Mouse (Mus musculus): ENCODE measurements around the gene Fam162a. TPM values are rescaled to one million over a fixed set of nuclear protein-coding genes. Genes with fewer than 3 reads are reported as not detected.
A peak's percentile ranks its signal among the peaks of the same experiment; 100 is the strongest.
"Not testable (repeated sequence)": the region's sequence is repeated elsewhere in the genome, so short reads cannot be mapped to it uniquely, and the experiment has no call there.

Gene Fam162a
- polyA plus RNA-seq (2015; fragmentation: Nextera tagmentation; extraction: Ambion mirVana): 146 and 193 TPM in 2 replicates

DNA sequence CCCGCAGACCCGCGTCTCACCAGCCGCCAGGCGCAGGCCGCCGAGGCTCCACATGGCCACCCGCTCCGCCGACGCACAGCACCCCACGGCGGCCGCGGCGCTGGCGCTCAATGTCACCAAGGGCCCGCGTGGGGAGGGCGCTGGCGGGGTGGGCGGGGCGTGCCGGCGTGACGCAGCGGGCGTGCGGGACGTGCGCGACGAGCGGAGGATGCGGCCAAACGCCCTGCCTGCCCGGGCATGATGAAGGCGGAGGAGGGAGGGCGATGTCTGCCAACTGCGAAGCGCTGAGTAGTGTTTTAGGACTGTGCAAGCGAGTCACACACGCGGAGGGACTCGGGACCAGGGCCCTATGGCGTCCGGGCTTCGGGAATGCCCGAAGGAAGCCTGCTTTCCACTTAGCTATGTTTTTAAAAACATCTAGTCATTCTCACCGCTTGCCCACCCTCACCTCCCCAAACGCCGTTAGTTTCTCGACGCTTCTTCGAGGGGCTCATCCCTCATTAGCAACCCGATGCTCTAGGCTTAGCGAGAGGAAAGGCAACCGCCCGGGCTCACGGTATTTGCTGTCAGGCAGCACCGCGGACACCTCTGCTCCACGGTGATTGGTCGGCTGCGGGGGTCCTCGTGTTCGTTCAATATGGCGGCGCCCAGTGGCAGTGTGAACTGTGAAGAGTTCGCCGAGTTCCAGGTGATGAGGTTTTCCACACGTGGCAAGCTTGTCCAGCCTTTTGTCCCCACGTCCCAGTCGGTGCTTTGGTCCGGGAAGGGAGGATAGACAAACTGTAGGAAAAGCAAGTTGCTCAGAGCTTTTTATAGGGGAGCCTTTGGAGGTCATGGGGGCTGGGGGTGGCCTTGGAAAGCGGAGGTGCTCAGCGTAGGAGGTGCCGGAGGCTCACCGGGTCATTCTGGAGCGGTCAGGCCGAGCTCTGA lies at the start of gene Fam162a, which contains the start of gene Ccdc58:
Fam162a (minus strand) TSS at position 145 of the 930 bp plus-strand sequence.
Ccdc58 (plus strand) TSS at position 236 of the 930 bp plus-strand sequence.
- Histone ChIP-seq H3K4me2 (peak within 1 kb of the TSS; percentile 85), H3K27me3 (replicated peaks) (no peaks in the 10 kb centered on the region), H3K9ac (replicated peaks) (peak within 1 kb of the TSS; percentile 89), H3K4me3 (replicated peaks) (peak within 1 kb of the TSS; percentile 86), H3K36me3 (no peaks in the 10 kb centered on the region), H3K4me1 (peaks cover 27% of the 10 kb centered on the region), H3K27ac (replicated peaks) (peak within 1 kb of the TSS; percentile 100), H3K9me3 (replicated peaks) (no peaks in the 10 kb centered on the region)
- WGBS: under 1% methylated on average over 78 of the region's 81 CpGs
- peak; percentile 98 for ATAC-seq (ENCODE audit: low FRiP score)

DNA sequence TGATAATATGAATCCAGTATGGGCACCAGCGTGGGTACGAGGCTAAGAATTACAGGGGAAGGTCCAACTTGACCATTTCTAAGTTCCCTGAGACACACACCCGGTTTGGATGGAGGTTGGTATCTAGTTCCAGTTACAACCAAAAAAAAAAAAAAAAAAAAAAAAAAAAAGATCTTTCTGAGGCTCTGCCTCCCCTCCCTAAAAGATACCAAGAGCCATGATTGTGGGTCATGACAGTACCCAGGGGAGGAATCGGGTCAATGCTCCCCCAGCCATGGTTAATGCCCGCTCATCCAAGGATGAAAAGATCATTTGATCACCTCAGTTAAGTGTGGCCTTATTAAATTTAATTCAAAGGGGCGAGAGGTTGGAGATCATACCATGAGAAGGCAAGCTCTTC lies 44.4 kb upstream of the Fam162a start:
- not testable (repeated sequence) for H3K4me1 ChIP-seq; H3K27ac ChIP-seq (replicated peaks); ATAC-seq (ENCODE audit: low FRiP score); H3K9ac ChIP-seq (replicated peaks); H3K4me2 ChIP-seq; H3K4me3 ChIP-seq (replicated peaks); H3K36me3 ChIP-seq; H3K9me3 ChIP-seq (replicated peaks); H3K27me3 ChIP-seq (replicated peaks)
- WGBS: 92% methylated on average over 6 of the region's 6 CpGs

- not testable (repeated sequence) for H3K27ac ChIP-seq (replicated peaks); ATAC-seq (ENCODE audit: low FRiP score); H3K4me3 ChIP-seq (replicated peaks); H3K36me3 ChIP-seq; H3K4me1 ChIP-seq; H3K9me3 ChIP-seq (replicated peaks); H3K27me3 ChIP-seq (replicated peaks); H3K4me2 ChIP-seq; H3K9ac ChIP-seq (replicated peaks)
Observed at GRCm38 (mm10) chr16:36111486-36111885, 40.1 kb upstream of the Fam162a start.

- H3K36me3 ChIP-seq: no peaks in the 10 kb centered on the region
- no peaks in the 10 kb centered on the region for H3K4me1 ChIP-seq
- WGBS: 80% methylated on average over 1 of the region's 1 CpGs
- no peak overlapping the region for H3K27ac ChIP-seq (replicated peaks)
- H3K9me3 ChIP-seq (replicated peaks): peaks cover 5% of the 10 kb centered on the region; the same call in 1 of the 2 replicates
- H3K4me3 ChIP-seq (replicated peaks): no peak overlapping the region
- no peaks in the 10 kb centered on the region for H3K27me3 ChIP-seq (replicated peaks)
- H3K4me2 ChIP-seq: no peak overlapping the region
- H3K9ac ChIP-seq (replicated peaks): no peak overlapping the region
- ATAC-seq (ENCODE audit: low FRiP score): no peak
Observed at GRCm38 (mm10) chr16:36102211-36102610, 30.8 kb upstream of the Fam162a start.

- no peak overlapping the region for H3K9ac ChIP-seq (replicated peaks)
- H3K4me1 ChIP-seq: no peaks in the 10 kb centered on the region
- H3K36me3 ChIP-seq: no peaks in the 10 kb centered on the region
- no peak overlapping the region for H3K27ac ChIP-seq (replicated peaks)
- H3K4me2 ChIP-seq: no peak overlapping the region
- WGBS: 100% methylated on average over 1 of the region's 1 CpGs
- no peaks in the 10 kb centered on the region for H3K27me3 ChIP-seq (replicated peaks)
- H3K9me3 ChIP-seq (replicated peaks): peaks cover 5% of the 10 kb centered on the region; the same call in 1 of the 2 replicates
- ATAC-seq (ENCODE audit: low FRiP score): no peak
- H3K4me3 ChIP-seq (replicated peaks): no peak overlapping the region
Observed at GRCm38 (mm10) chr16:36101526-36101925, 30.1 kb upstream of the Fam162a start.

GRCm38 (mm10) chr16:36097813-36098499 lies 26.6 kb upstream of the Fam162a start:
- not testable (repeated sequence) for H3K27ac ChIP-seq (replicated peaks); ATAC-seq (ENCODE audit: low FRiP score); H3K4me1 ChIP-seq; H3K27me3 ChIP-seq (replicated peaks); H3K36me3 ChIP-seq; H3K4me3 ChIP-seq (replicated peaks); H3K9me3 ChIP-seq (replicated peaks); H3K9ac ChIP-seq (replicated peaks); H3K4me2 ChIP-seq
- WGBS: 95% methylated on average over 12 of the region's 12 CpGs

DNA sequence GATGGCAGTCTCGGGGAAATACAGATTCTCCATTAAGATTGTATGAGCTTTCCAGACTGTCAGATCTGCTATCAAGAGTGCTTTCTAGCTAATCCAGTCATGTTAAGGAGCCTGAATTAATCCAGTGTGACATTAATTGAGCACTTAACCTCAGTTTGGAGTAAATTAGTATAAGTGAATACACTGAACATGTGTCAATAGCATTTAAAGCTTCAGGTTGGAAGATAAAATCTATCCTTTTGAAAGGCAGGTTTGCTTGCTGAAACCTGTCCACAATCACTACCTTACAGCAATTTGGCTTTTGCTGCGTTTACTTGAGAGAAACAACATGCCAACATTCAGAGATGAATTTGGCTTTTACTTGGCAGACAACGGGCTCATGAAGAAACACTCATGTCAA lies 22.7 kb upstream of the Fam162a start:
- no peaks in the 10 kb centered on the region for H3K9me3 ChIP-seq (replicated peaks)
- H3K4me1 ChIP-seq: no peaks in the 10 kb centered on the region
- no peak overlapping the region for H3K9ac ChIP-seq (replicated peaks)
- no peak overlapping the region for H3K4me3 ChIP-seq (replicated peaks)
- WGBS: 91% methylated on average over 3 of the region's 3 CpGs
- H3K27ac ChIP-seq (replicated peaks): no peak overlapping the region
- no peak overlapping the region for H3K4me2 ChIP-seq
- H3K27me3 ChIP-seq (replicated peaks): no peaks in the 10 kb centered on the region
- H3K36me3 ChIP-seq: no peaks in the 10 kb centered on the region
- ATAC-seq (ENCODE audit: low FRiP score): no peak

DNA sequence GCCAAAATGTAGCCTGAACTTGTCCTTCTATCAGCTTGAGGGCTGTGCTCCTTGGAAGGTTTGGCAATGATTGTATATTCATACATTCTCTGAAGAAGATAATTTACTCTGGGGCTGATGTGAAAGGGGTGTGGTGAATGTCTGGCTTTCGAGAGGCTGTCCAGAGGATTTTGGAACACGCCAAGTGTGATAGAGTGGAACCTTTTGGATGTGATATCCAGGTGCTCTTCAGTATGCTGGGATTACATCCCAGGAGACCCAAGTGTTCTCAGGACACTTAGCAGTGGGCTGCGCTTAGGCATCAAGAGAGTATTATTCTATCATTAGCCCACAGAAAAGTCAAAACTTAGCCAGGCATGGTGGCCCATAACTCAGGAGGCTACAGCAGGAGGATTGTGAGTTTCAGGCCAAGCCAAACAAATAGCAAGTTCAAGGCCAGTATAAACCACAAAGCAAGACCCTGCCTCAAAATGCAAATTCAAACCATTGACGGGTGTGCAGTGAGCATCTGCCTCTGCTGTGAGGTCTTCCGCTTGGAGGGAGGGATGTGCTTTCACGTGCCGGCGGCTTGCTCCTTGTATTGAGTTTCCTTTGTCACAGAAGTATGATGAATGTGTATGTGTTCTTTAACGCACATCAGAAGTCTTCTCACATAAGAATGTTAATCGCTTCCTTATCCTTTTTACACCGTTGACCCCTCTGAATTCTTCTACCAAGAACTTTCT lies 19.6 kb upstream of the Fam162a start:
- Histone ChIP-seq H3K4me3 (replicated peaks) (no peak overlapping the region), H3K4me2 (no peak overlapping the region), H3K27ac (replicated peaks) (no peak overlapping the region), H3K27me3 (replicated peaks) (no peaks in the 10 kb centered on the region), H3K36me3 (peaks cover 17% of the 10 kb centered on the region), H3K4me1 (no peaks in the 10 kb centered on the region), H3K9me3 (replicated peaks) (no peaks in the 10 kb centered on the region), H3K9ac (replicated peaks) (no peak overlapping the region)
- no peak for ATAC-seq (ENCODE audit: low FRiP score)
- WGBS: 89% methylated on average over 11 of the region's 11 CpGs

- H3K4me3 ChIP-seq (replicated peaks): no peak overlapping the region
- no peak overlapping the region for H3K4me2 ChIP-seq
- H3K9ac ChIP-seq (replicated peaks): no peak overlapping the region
- ATAC-seq (ENCODE audit: low FRiP score): no peak
- no peak overlapping the region for H3K27ac ChIP-seq (replicated peaks)
- WGBS: 75% methylated on average over 8 of the region's 8 CpGs
- no peaks in the 10 kb centered on the region for H3K4me1 ChIP-seq
- H3K9me3 ChIP-seq (replicated peaks): no peaks in the 10 kb centered on the region
- peaks cover 24% of the 10 kb centered on the region for H3K36me3 ChIP-seq
- H3K27me3 ChIP-seq (replicated peaks): no peaks in the 10 kb centered on the region
Observed at GRCm38 (mm10) chr16:36089850-36090616, 18.6 kb upstream of the Fam162a start.

DNA sequence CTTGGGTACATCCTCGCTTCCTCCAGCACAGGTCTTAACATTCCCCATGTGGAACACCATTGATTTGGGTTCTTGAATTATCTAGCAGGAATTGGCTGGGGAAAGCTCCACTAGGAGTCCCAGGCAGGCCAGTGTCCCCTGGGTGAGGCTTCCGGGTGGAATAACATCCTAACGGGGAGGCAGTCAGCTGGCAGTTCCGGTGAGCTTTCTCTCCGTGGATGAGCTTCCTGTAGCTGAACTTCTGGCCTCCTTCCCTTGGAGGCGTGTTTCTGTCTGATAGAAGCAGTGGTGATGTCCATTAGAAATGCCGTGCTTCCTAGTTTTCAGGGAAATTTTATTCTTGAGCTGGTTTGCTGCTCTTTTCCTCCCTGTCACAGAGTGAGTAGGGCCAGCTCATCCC lies 17.7 kb upstream of the Fam162a start:
- Histone ChIP-seq H3K4me2 (no peak overlapping the region), H3K36me3 (peaks cover 24% of the 10 kb centered on the region), H3K27ac (replicated peaks) (no peak overlapping the region), H3K4me3 (replicated peaks) (no peak overlapping the region), H3K4me1 (no peaks in the 10 kb centered on the region), H3K9ac (replicated peaks) (no peak overlapping the region), H3K9me3 (replicated peaks) (no peaks in the 10 kb centered on the region), H3K27me3 (replicated peaks) (no peaks in the 10 kb centered on the region)
- no peak for ATAC-seq (ENCODE audit: low FRiP score)
- 92% methylated on average over 7 of the region's 7 CpGs for WGBS

GRCm38 (mm10) chr16:36087846-36088245 lies 16.5 kb upstream of the Fam162a start:
- Histone ChIP-seq H3K4me2 (no peak overlapping the region), H3K36me3 (peaks cover 29% of the 10 kb centered on the region), H3K9me3 (replicated peaks) (no peaks in the 10 kb centered on the region), H3K9ac (replicated peaks) (no peak overlapping the region), H3K4me3 (replicated peaks) (no peak overlapping the region), H3K4me1 (no peaks in the 10 kb centered on the region), H3K27me3 (replicated peaks) (no peaks in the 10 kb centered on the region), H3K27ac (replicated peaks) (no peak overlapping the region)
- ATAC-seq (ENCODE audit: low FRiP score): no peak
- 91% methylated on average over 4 of the region's 4 CpGs for WGBS

Measured in neural tube, embryonic 15.5 days (tissue).